Mouse (Mus musculus) lung, postnatal 0 days (tissue): ENCODE results near the gene Pla2g1b.

Source experiments
- CTCF ChIP-seq: IDR thresholded peaks from 2 replicates; pipeline ENCODE4 v1.5.1; 2016; ENCODE audit warnings: antibody characterized with exemption, mild to moderate bottlenecking
- EP300 ChIP-seq: IDR thresholded peaks from 2 replicates; pipeline ENCODE4 v1.6.1; 2016; ENCODE audit warnings: antibody characterized with exemption, mild to moderate bottlenecking, control low read depth

DNA sequence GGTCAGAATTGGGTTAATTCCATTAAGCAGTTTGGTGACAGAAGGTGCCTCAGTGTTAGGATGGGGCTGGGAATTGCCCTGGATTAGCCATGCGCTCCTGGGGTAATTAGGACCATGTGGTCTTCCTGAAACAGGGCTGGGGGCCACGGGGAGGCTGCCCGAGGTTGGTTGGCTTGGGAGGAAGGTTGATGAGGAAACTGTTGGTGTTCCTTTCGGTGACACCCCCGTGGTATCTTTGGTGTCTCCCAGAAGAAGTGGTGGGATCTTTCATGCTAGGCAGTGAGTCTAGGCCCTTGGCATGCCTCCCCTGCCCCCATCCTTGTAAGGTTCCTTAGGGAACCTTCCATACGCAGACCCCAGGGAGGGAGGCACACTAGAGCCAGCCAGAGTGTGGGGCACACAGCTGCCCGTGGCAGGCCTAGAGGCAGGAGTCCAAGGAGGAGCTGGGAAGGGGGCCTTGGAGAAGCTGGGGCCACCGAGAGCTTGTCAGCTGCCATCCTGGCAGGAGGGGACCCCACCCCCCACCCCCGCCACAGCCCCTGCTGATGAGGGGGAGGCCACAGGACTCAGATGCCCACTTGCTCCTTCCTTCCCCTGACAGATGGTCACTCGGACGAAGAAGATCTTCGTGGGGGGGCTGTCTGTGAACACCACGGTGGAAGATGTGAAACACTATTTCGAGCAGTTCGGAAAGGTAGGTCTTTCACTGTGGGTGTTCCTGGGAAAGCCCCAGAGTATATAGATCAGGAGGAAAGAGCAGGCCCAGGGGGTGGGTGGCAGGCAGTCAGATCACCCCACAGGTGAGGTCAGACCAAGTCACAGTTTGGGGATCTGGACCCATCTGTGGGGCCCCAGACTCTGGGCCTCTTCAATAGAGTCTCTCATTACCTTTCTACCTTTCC, 31.0 kb upstream of the Pla2g1b start:
- no peak for TF ChIP-seq CTCF
- TF ChIP-seq EP300, result no peak
